16 mouse cellular contexts compared by ENCODE assay signal in genomic region chr2:171693526-171693925, GRCm38 (mm10).
"Had no signal": no experiment of that assay in that cellular context is flagged by ENCODE, and none has a peak within 500 bp of the region (broad histone marks: within the 10 kb centered on the region; RNA-seq: fewer than 3 reads in every experiment).

No protein-coding gene starts in this region.

- DNase-seq: cerebellum, adult 8-10 months; cerebellum, adult 9-10 months; cerebellum, adult 9-11 months; cerebellum, postnatal 10 days; cerebellum, postnatal 14 days; cerebellum, postnatal 25 days; cerebellum, postnatal 36 days; embryo, embryonic 11 days; forebrain, postnatal 0 days; gastrocnemius, adult 2 months; gastrocnemius, postnatal 10 days; gastrocnemius, postnatal 14 days; gastrocnemius, postnatal 25 days; gastrocnemius, postnatal 36 days; heart, adult 18-20 months; heart, adult 2 months had no signal
